Mouse (Mus musculus) naive thymus-derived CD4-positive, alpha-beta T cell, adult 2 months (primary cell): ENCODE results near the gene Mmp14.
A peak's percentile ranks its signal among the peaks of the same experiment; 100 is the strongest.

ENCODE experiments used
- DNase-seq: peaks from one replicate; pipeline ENCODE4 v3.0.0-alpha.2; 2011; ENCODE audit warnings: low read depth

Mmp14 gene

GRCm38 (mm10) chr14:54413877-54414700, 17.3 kb upstream of the Mmp14 start:
- no peak for DNase-seq

GRCm38 (mm10) chr14:54415241-54416020, 16.0 kb upstream of the Mmp14 start:
- no peak for DNase-seq

- no peak for DNase-seq
Measured at GRCm38 (mm10) chr14:54416229-54416775, 15.1 kb upstream of the Mmp14 start.

- DNase-seq: no peak
Measured at GRCm38 (mm10) chr14:54416830-54417229, 14.6 kb upstream of the Mmp14 start.

- DNase-seq: no peak
Measured at GRCm38 (mm10) chr14:54417623-54418081, 13.8 kb upstream of the Mmp14 start, which contains the start of gene Slc7a7. TSS of gene Slc7a7 (minus strand) at chr14:54417780.

- no peak for DNase-seq
Measured at GRCm38 (mm10) chr14:54421014-54421413, 10.4 kb upstream of the Mmp14 start.

- peak; percentile 59 for DNase-seq
Measured at GRCm38 (mm10) chr14:54423406-54423805, 8.0 kb upstream of the Mmp14 start.

- no peak for DNase-seq
Measured at GRCm38 (mm10) chr14:54424634-54425033, 6.8 kb upstream of the Mmp14 start.

GRCm38 (mm10) chr14:54425540-54425939, 5.9 kb upstream of the Mmp14 start:
- no peak for DNase-seq

- DNase-seq: no peak
Measured at GRCm38 (mm10) chr14:54426003-54426688, 5.3 kb upstream of the Mmp14 start.

- peak; percentile 79 for DNase-seq
Measured at GRCm38 (mm10) chr14:54426689-54427398, 4.6 kb upstream of the Mmp14 start, which contains the start of gene Mrpl52. TSS of gene Mrpl52 (plus strand) at chr14:54426909.

- DNase-seq: no peak
Measured at GRCm38 (mm10) chr14:54427696-54428095, 3.7 kb upstream of the Mmp14 start.

GRCm38 (mm10) chr14:54428421-54428820, 3.0 kb upstream of the Mmp14 start:
- no peak for DNase-seq

- no peak for DNase-seq
Measured at GRCm38 (mm10) chr14:54429332-54430093, 1.9 kb upstream of the Mmp14 start.

- DNase-seq: no peak
Measured at GRCm38 (mm10) chr14:54430406-54431145, 836 bp upstream of the Mmp14 start.

GRCm38 (mm10) chr14:54432078-54432836, 845 bp downstream of the Mmp14 start:
- DNase-seq: peak; percentile 48

GRCm38 (mm10) chr14:54432837-54433830, 1.7 kb downstream of the Mmp14 start:
- DNase-seq: no peak
